Mouse (Mus musculus): Measurements from ENCODE around the gene Nrxn2. TPM values are rescaled to one million over a fixed set of nuclear protein-coding genes. Genes with fewer than 3 reads are reported as not detected.

Nrxn2 gene
- polyA plus RNA-seq, 1 experiment from 2014 or later = 14.5 TPM

DNA sequence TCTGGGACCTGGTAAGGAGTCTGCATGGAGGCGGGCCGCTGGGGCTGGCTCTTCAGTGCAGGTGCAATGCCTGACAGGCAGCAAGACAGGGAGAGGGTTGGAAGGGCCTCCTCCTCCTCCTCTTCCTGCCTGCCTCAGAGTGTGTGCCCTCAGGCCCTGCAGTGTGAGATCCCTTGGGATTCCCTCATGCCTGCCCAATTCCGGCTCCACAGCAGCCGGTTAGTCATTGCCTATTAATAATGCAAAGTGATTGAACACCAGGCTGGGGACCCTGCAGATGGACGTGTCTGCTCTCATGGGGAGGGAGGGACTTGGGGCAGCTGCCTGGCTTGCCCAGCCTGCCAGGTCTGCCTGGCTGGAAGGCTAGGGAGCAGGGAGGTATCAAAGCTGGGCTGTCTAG lies 46.6 kb downstream of the Nrxn2 start:
- no peak overlapping the region for H3K4me2 ChIP-seq (ENCODE audit: low read depth)
- H3K36me3 ChIP-seq (ENCODE audit: control insufficient read depth, insufficient read depth, low read length) = no peaks in the 10 kb centered on the region
- no peak overlapping the region for H3K9ac ChIP-seq (ENCODE audit: low read length)
- H3K9me3 ChIP-seq (ENCODE audit: control insufficient read depth, low read length) = no peaks in the 10 kb centered on the region
- H3K4me1 ChIP-seq (ENCODE audit: control insufficient read depth, insufficient read depth, low read length) = peaks cover 6% of the 10 kb centered on the region
- no peaks in the 10 kb centered on the region for H3K27me3 ChIP-seq (ENCODE audit: control insufficient read depth, insufficient read depth, low read length)
- 34% methylated on average over 5 of the region's 5 CpGs for WGBS
- peak; percentile 57 for DNase-seq (ENCODE audit: low spot score)
- H3K27ac ChIP-seq (ENCODE audit: low read depth, low read length) = peak overlapping the region; percentile 9; the same call in 1 of the 2 replicates
- no peak overlapping the region for H3K4me3 ChIP-seq (ENCODE audit: low read depth, low read length)
- no peak for ATAC-seq (ENCODE audit: insufficient read depth, low FRiP score, low TSS enrichment)

DNA sequence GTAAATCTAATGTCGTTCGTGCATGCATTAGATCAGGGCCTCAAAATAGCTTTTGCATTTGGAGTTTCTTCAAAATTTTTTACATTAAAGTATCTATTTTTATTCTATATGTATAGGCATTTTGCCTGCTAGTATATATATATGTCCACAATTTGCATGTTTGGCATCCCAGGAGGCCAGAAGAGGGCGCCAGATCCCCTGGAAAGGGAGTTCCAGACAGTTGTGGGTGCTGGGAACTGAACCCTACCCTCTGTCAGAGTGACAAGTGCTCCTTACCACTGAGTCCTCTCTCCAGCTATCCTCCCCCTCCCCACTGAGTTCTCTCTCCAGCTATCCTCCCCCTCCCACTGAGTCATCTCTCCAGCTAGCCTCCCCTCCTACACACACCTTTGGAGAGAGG lies 48.4 kb downstream of the Nrxn2 start:
- WGBS = 87% methylated on average over 3 of the region's 3 CpGs
- ATAC-seq (ENCODE audit: insufficient read depth, low FRiP score, low TSS enrichment) = no peak
- no peaks in the 10 kb centered on the region for H3K27me3 ChIP-seq (ENCODE audit: control insufficient read depth, insufficient read depth, low read length)
- H3K36me3 ChIP-seq (ENCODE audit: control insufficient read depth, insufficient read depth, low read length) = no peaks in the 10 kb centered on the region
- no peak overlapping the region for H3K4me3 ChIP-seq (ENCODE audit: low read depth, low read length)
- H3K9ac ChIP-seq (ENCODE audit: low read length) = no peak overlapping the region
- H3K9me3 ChIP-seq (ENCODE audit: control insufficient read depth, low read length) = no peaks in the 10 kb centered on the region
- DNase-seq (ENCODE audit: low spot score) = no peak
- H3K27ac ChIP-seq (ENCODE audit: low read depth, low read length) = no peak overlapping the region
- no peak overlapping the region for H3K4me2 ChIP-seq (ENCODE audit: low read depth)
- H3K4me1 ChIP-seq (ENCODE audit: control insufficient read depth, insufficient read depth, low read length) = peaks cover 6% of the 10 kb centered on the region

DNA sequence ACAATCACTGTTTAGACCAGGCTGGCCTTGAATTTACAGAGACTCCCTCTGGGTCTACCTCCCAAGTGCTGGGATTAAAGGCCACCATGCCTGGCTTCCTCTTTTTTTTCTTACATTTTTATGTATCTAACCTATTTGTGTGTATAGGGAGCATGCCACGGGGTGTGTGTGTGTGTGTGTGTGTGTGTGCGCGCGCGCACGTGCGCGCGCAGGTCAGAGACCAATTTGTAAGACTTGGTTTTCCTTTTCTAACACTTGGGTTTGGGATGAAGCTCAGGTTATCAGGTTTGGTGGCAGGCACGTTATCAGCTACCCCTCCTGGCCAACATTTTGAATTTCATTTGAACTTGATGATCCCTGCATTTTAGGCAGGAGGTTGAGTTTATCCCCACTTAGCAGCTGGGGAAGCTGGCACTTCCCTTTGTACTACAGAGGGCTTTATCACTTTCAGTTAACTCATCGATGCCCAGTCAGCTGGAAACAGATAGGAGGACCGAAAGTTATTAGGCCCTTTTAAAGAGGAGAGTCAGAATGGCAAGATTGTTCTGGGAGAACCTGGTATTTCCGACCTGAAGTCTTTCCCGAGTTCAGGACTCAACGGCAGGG lies 48.9 kb downstream of the Nrxn2 start:
- ATAC-seq (ENCODE audit: insufficient read depth, low FRiP score, low TSS enrichment) (no peak), DNase-seq (ENCODE audit: low spot score) (no peak)
- WGBS = 85% methylated on average over 15 of the region's 15 CpGs

DNA sequence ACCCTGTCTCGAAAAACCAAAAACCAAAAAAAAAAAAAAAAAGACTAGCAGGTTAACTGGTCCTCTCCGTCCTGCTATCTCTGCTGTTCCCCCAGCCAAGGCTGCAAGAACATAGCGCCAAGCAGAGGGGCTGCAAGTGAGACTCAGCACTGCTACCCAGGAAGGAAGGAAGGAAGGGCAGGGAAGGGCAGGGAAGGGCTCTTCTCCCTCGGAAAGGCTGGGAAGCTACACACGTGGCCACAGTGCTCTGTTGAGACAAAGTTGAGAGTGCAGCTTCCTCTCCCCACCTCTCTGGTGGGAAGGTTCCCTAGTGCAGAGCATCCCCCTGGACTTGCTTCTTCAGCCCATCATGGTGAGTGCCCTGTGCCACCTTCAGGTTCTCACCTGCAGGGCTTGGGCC lies 53.1 kb downstream of the Nrxn2 start:
- Histone ChIP-seq H3K9me3 (ENCODE audit: control insufficient read depth, low read length) (no peaks in the 10 kb centered on the region), H3K27me3 (ENCODE audit: control insufficient read depth, insufficient read depth, low read length) (no peaks in the 10 kb centered on the region), H3K4me2 (ENCODE audit: low read depth) (no peak overlapping the region), H3K27ac (ENCODE audit: low read depth, low read length) (no peak overlapping the region), H3K4me3 (ENCODE audit: low read depth, low read length) (no peak overlapping the region), H3K36me3 (ENCODE audit: control insufficient read depth, insufficient read depth, low read length) (no peaks in the 10 kb centered on the region), H3K9ac (ENCODE audit: low read length) (no peak overlapping the region), H3K4me1 (ENCODE audit: control insufficient read depth, insufficient read depth, low read length) (no peaks in the 10 kb centered on the region; the same call in 1 of the 2 replicates)
- 87% methylated on average over 4 of the region's 5 CpGs for WGBS
- DNase-seq (ENCODE audit: low spot score) (no peak), ATAC-seq (ENCODE audit: insufficient read depth, low FRiP score, low TSS enrichment) (no peak)

More for the DNA sequence above, 48.9 kb downstream of the Nrxn2 start:
- H3K4me2 ChIP-seq (ENCODE audit: low read depth) = no peak overlapping the region
- no peak overlapping the region for H3K27ac ChIP-seq (ENCODE audit: low read depth, low read length)
- peaks cover 6% of the 10 kb centered on the region for H3K4me1 ChIP-seq (ENCODE audit: control insufficient read depth, insufficient read depth, low read length)
- no peaks in the 10 kb centered on the region for H3K36me3 ChIP-seq (ENCODE audit: control insufficient read depth, insufficient read depth, low read length)
- no peak overlapping the region for H3K9ac ChIP-seq (ENCODE audit: low read length)
- H3K4me3 ChIP-seq (ENCODE audit: low read depth, low read length) = no peak overlapping the region
- H3K27me3 ChIP-seq (ENCODE audit: control insufficient read depth, insufficient read depth, low read length) = no peaks in the 10 kb centered on the region
- H3K9me3 ChIP-seq (ENCODE audit: control insufficient read depth, low read length) = no peaks in the 10 kb centered on the region

DNA sequence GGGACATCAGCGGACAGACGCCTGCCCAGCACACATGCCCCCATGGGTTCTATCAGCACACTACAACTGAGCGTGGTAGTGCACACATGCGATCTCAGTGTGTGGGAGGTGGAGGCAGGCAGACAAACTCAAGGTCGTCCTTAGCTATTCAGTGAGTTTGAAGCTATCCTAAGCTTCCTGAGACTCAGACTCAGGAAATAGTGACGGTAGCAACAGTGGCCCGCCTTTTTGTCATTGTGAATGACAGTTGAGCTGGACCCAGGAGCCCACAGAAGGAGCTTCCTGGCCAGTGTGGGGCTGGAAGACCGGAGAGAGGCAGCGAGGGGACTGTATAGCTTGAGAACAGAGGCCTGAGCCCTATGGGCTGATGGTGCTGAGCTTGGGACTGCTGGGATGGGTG lies 54.3 kb downstream of the Nrxn2 start:
- DNase-seq (ENCODE audit: low spot score) (no peak), ATAC-seq (ENCODE audit: insufficient read depth, low FRiP score, low TSS enrichment) (no peak)
- no peaks in the 10 kb centered on the region for H3K36me3 ChIP-seq (ENCODE audit: control insufficient read depth, insufficient read depth, low read length)
- no peak overlapping the region for H3K4me2 ChIP-seq (ENCODE audit: low read depth)
- H3K9ac ChIP-seq (ENCODE audit: low read length) = no peak overlapping the region
- WGBS = 83% methylated on average over 9 of the region's 9 CpGs
- no peak overlapping the region for H3K27ac ChIP-seq (ENCODE audit: low read depth, low read length)
- no peak overlapping the region for H3K4me3 ChIP-seq (ENCODE audit: low read depth, low read length)
- H3K9me3 ChIP-seq (ENCODE audit: control insufficient read depth, low read length) = no peaks in the 10 kb centered on the region
- H3K27me3 ChIP-seq (ENCODE audit: control insufficient read depth, insufficient read depth, low read length) = no peaks in the 10 kb centered on the region
- H3K4me1 ChIP-seq (ENCODE audit: control insufficient read depth, insufficient read depth, low read length) = no peaks in the 10 kb centered on the region; the same call in 1 of the 2 replicates

DNA sequence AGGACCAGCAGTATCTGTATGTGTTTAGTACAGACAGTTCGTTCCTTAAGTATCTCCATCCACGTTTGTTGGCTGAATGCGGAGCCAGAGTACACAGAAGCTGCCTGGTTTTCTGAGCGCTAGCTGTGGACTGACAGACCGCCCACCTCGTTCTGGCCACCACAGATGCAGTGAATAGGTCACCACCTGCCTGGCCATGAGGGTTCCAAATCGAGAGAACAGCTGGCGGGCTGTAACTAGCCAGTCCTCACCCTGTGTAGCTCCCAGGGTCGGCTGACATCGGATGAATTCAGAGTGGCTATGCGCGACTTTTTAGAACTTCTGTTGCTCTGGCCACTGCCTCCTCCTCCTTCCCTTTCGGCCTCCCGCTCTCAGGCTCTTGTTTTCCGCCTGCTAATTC lies 56.2 kb downstream of the Nrxn2 start:
- Histone ChIP-seq H3K4me3 (ENCODE audit: low read depth, low read length) (no peak overlapping the region), H3K36me3 (ENCODE audit: control insufficient read depth, insufficient read depth, low read length) (no peaks in the 10 kb centered on the region), H3K9me3 (ENCODE audit: control insufficient read depth, low read length) (no peaks in the 10 kb centered on the region), H3K27me3 (ENCODE audit: control insufficient read depth, insufficient read depth, low read length) (no peaks in the 10 kb centered on the region), H3K4me1 (ENCODE audit: control insufficient read depth, insufficient read depth, low read length) (no peaks in the 10 kb centered on the region; the same call in 1 of the 2 replicates), H3K9ac (ENCODE audit: low read length) (no peak overlapping the region), H3K4me2 (ENCODE audit: low read depth) (no peak overlapping the region), H3K27ac (ENCODE audit: low read depth, low read length) (no peak overlapping the region)
- ATAC-seq (ENCODE audit: insufficient read depth, low FRiP score, low TSS enrichment) (no peak), DNase-seq (ENCODE audit: low spot score) (no peak)
- WGBS = 36% methylated on average over 15 of the region's 15 CpGs

DNA sequence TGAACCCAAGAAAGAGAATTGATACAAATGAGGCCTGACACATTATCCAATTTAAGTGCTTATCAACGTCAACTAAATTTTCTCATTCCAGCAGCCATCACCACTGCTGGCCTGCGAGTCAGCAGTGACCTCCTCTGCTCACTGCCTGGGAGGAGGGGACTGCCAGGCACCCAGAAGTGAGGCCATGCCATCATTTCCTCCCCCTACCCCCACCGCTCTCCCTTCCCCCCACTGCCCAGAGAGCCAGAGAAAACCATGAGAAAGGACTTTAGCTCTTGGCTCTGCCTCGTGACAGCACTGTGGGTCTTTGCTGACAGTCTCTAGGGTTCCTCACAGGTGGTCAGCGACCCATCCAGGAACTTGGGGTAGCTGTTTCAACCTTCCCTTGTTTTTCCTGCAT lies 56.6 kb downstream of the Nrxn2 start:
- Histone ChIP-seq H3K4me2 (ENCODE audit: low read depth) (no peak overlapping the region), H3K4me3 (ENCODE audit: low read depth, low read length) (no peak overlapping the region), H3K27ac (ENCODE audit: low read depth, low read length) (no peak overlapping the region), H3K36me3 (ENCODE audit: control insufficient read depth, insufficient read depth, low read length) (no peaks in the 10 kb centered on the region), H3K9ac (ENCODE audit: low read length) (no peak overlapping the region; the same call in 1 of the 2 replicates), H3K9me3 (ENCODE audit: control insufficient read depth, low read length) (no peaks in the 10 kb centered on the region), H3K4me1 (ENCODE audit: control insufficient read depth, insufficient read depth, low read length) (no peaks in the 10 kb centered on the region; the same call in 1 of the 2 replicates), H3K27me3 (ENCODE audit: control insufficient read depth, insufficient read depth, low read length) (no peaks in the 10 kb centered on the region)
- WGBS = 41% methylated on average over 5 of the region's 5 CpGs
- DNase-seq (ENCODE audit: low spot score) (no peak), ATAC-seq (ENCODE audit: insufficient read depth, low FRiP score, low TSS enrichment) (no peak)

DNA sequence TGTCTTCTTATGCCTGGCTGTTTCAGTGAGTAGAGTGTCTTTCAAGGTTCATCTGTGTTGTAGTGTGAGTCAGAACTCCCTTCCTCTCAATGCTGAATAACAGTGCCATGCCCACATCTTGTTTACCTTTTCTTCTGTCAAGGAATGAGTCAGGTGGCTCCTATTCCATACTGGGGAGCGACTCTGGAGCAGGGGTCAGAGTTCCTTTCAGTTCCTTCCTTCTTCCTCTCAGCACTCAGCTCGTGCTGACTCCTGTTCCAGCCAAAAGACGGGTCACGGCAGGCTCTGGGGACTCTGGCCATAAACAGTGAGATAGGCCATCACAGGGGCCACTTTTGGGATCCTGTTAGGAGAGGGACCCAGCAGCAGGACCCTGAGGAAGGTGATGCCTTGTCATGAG lies 58.5 kb downstream of the Nrxn2 start:
- Histone ChIP-seq H3K27me3 (ENCODE audit: control insufficient read depth, insufficient read depth, low read length) (no peaks in the 10 kb centered on the region), H3K36me3 (ENCODE audit: control insufficient read depth, insufficient read depth, low read length) (no peaks in the 10 kb centered on the region), H3K4me2 (ENCODE audit: low read depth) (no peak overlapping the region), H3K27ac (ENCODE audit: low read depth, low read length) (no peak overlapping the region), H3K9me3 (ENCODE audit: control insufficient read depth, low read length) (no peaks in the 10 kb centered on the region), H3K9ac (ENCODE audit: low read length) (no peak overlapping the region), H3K4me3 (ENCODE audit: low read depth, low read length) (no peak overlapping the region), H3K4me1 (ENCODE audit: control insufficient read depth, insufficient read depth, low read length) (no peaks in the 10 kb centered on the region; the same call in 1 of the 2 replicates)
- WGBS = 63% methylated on average over 4 of the region's 4 CpGs
- DNase-seq (ENCODE audit: low spot score) (no peak), ATAC-seq (ENCODE audit: insufficient read depth, low FRiP score, low TSS enrichment) (no peak)

DNA sequence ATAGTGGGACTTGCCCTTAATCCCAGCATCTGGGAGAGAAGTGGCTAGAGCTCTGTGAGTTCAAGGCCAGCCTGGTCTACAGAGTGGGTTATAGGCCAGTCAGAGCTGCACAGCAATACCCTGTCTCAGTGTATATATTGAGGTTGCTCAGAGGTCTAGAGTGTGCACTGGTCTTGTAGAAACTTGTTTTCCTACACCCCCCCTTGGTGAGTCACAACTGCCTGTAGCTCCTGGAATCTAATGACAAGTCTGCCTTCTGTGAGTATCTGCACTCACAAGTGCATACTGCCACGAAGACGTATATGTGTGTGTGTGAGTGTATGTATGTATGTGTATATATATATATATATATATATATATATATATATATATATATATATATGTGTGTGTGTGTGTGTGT lies 60.0 kb downstream of the Nrxn2 start:
- no peak for ATAC-seq (ENCODE audit: insufficient read depth, low FRiP score, low TSS enrichment)
- H3K27me3 ChIP-seq (ENCODE audit: control insufficient read depth, insufficient read depth, low read length) = no peaks in the 10 kb centered on the region
- no peak overlapping the region for H3K4me2 ChIP-seq (ENCODE audit: low read depth)
- no peak for DNase-seq (ENCODE audit: low spot score)
- H3K9me3 ChIP-seq (ENCODE audit: control insufficient read depth, low read length) = no peaks in the 10 kb centered on the region
- no peak overlapping the region for H3K4me3 ChIP-seq (ENCODE audit: low read depth, low read length)
- H3K27ac ChIP-seq (ENCODE audit: low read depth, low read length) = no peak overlapping the region
- no peaks in the 10 kb centered on the region for H3K36me3 ChIP-seq (ENCODE audit: control insufficient read depth, insufficient read depth, low read length)
- 91% methylated on average over 2 of the region's 2 CpGs for WGBS
- no peaks in the 10 kb centered on the region; the same call in 1 of the 2 replicates for H3K4me1 ChIP-seq (ENCODE audit: control insufficient read depth, insufficient read depth, low read length)
- no peak overlapping the region for H3K9ac ChIP-seq (ENCODE audit: low read length)

All from neural tube, embryonic 11.5 days (tissue).